Mouse (Mus musculus) T-helper 1 cell (primary cell): ENCODE results near the gene Nr5a2.

Source experiments
- in situ Hi-C: fragments of 300-600 bp; cut with MboI, MseI; formaldehyde crosslinking; loops from one replicate; pipeline ENCODE4 v1.15.1; 2025; ENCODE audit warnings: high pct_unique_total_duplicates

The Nr5a2 gene

GRCm38 (mm10) chr1:136948511-136949275, 11.6 kb downstream of the Nr5a2 start:
- in situ Hi-C loops: no loop called here

- in situ Hi-C loops: no loop called here
These were observed 12.2 kb downstream of the Nr5a2 start for GRCm38 (mm10) chr1:136948127-136948422.

GRCm38 (mm10) chr1:136947394-136948126, 12.7 kb downstream of the Nr5a2 start:
- in situ Hi-C loops: no loop called here

GRCm38 (mm10) chr1:136946806-136947393, 13.3 kb downstream of the Nr5a2 start:
- in situ Hi-C loops: no loop called here

GRCm38 (mm10) chr1:136946404-136946803, 13.8 kb downstream of the Nr5a2 start:
- in situ Hi-C loops: no loop called here

- in situ Hi-C loops: no loop called here
These were observed 14.4 kb downstream of the Nr5a2 start for GRCm38 (mm10) chr1:136945876-136946275.

- in situ Hi-C loops: no loop called here
These were observed 14.8 kb downstream of the Nr5a2 start for GRCm38 (mm10) chr1:136945426-136945825.

- in situ Hi-C loops: no loop called here
These were observed 19.6 kb downstream of the Nr5a2 start for GRCm38 (mm10) chr1:136940603-136941002.

GRCm38 (mm10) chr1:136939220-136939619, 21.0 kb downstream of the Nr5a2 start:
- in situ Hi-C loops: no loop called here

- in situ Hi-C loops: no loop called here
These were observed 24.3 kb downstream of the Nr5a2 start for GRCm38 (mm10) chr1:136935960-136936324.

GRCm38 (mm10) chr1:136935316-136935959, 24.8 kb downstream of the Nr5a2 start:
- in situ Hi-C loops: no loop called here

- in situ Hi-C loops: no loop called here
These were observed 26.2 kb downstream of the Nr5a2 start for GRCm38 (mm10) chr1:136934051-136934450.

- in situ Hi-C loops: no loop called here
These were observed 29.2 kb downstream of the Nr5a2 start for GRCm38 (mm10) chr1:136931026-136931425.

- in situ Hi-C loops: no loop called here
These were observed 30.5 kb downstream of the Nr5a2 start for GRCm38 (mm10) chr1:136929743-136930142.

- in situ Hi-C loops: no loop called here
These were observed 32.8 kb downstream of the Nr5a2 start for GRCm38 (mm10) chr1:136927428-136927827.

GRCm38 (mm10) chr1:136926026-136926425, 34.2 kb downstream of the Nr5a2 start:
- in situ Hi-C loops: no loop called here

- in situ Hi-C loops: no loop called here
These were observed 40.2 kb downstream of the Nr5a2 start for GRCm38 (mm10) chr1:136920089-136920488.

- in situ Hi-C loops: no loop called here
These were observed 41.5 kb downstream of the Nr5a2 start for GRCm38 (mm10) chr1:136918791-136919190.

- in situ Hi-C loops: no loop called here
These were observed 44.8 kb downstream of the Nr5a2 start for GRCm38 (mm10) chr1:136915438-136915837.

GRCm38 (mm10) chr1:136911996-136912395, 48.3 kb downstream of the Nr5a2 start:
- in situ Hi-C loops: no loop called here

- in situ Hi-C loops: no loop called here
These were observed 48.7 kb downstream of the Nr5a2 start for GRCm38 (mm10) chr1:136911594-136911860.

GRCm38 (mm10) chr1:136910741-136911593, 49.3 kb downstream of the Nr5a2 start:
- in situ Hi-C loops: no loop called here
